Mouse (Mus musculus): ENCODE measurements at regions not wholly inside any gene's neighbourhood (a gene's known extent, or its start where the extent isn't known, plus 50 kb on each side); places are given as distances from the start of the nearest gene placed in this dataset.

GRCm38 (mm10) chr8:41703927-41704924, 287.4 kb upstream of the Frg1 start:
- no peak for DNase-seq (ENCODE audit: low read depth, low spot score)

Data from brain, embryonic 18.5 days (tissue).